Mouse (Mus musculus) heart, embryonic 13.5 days (tissue): ENCODE measurements around the gene Zfp105. TPM values are rescaled to one million over a fixed set of nuclear protein-coding genes. Genes with fewer than 3 reads are reported as not detected.

Experiments used
- ATAC-seq: fragments of 200-750 bp; cut with Nextera tagmentation; 2 replicates; pipeline ENCODE4 v1.8.0; 2017; ENCODE audit warnings: moderate TSS enrichment; ENCODE audit not compliant: insufficient number of reproducible peaks, low FRiP score, low TSS enrichment; ENCODE audit errors: extremely low read depth
- H3K27ac ChIP-seq: fragments of 300-500 bp; sonication (generic); replicated peaks from 2 replicates; pipeline ENCODE4 v1.5.1; 2015; ENCODE audit warnings: moderate library complexity, mild to moderate bottlenecking, inconsistent platforms
- H3K27me3 ChIP-seq: fragments of 300-500 bp; sonication (generic); replicated peaks from 2 replicates; pipeline ENCODE4 v1.6.1; 2015; ENCODE audit warnings: mild to moderate bottlenecking, inconsistent platforms
- H3K36me3 ChIP-seq: fragments of 300-500 bp; sonication (generic); 2 replicates; pipeline ENCODE4 v1.6.1; 2015; ENCODE audit warnings: mild to moderate bottlenecking, inconsistent platforms
- H3K4me1 ChIP-seq: fragments of 300-500 bp; sonication (generic); 2 replicates; pipeline ENCODE4 v1.6.1; 2015; ENCODE audit warnings: inconsistent platforms
- H3K4me2 ChIP-seq: fragments of 300-500 bp; sonication (generic); 2 replicates; pipeline ENCODE4 v1.6.1; 2015; ENCODE audit warnings: inconsistent platforms, mild to moderate bottlenecking, moderate library complexity
- H3K4me3 ChIP-seq: fragments of 300-500 bp; sonication (generic); 2 replicates; pipeline ENCODE4 v1.5.1; 2015; ENCODE audit warnings: moderate library complexity, mild to moderate bottlenecking, inconsistent platforms
- H3K9ac ChIP-seq: fragments of 300-500 bp; sonication (generic); 2 replicates; pipeline ENCODE4 v1.6.1; 2015; ENCODE audit warnings: inconsistent platforms, mild to moderate bottlenecking, moderate library complexity
- H3K9me3 ChIP-seq: fragments of 300-500 bp; sonication (generic); 2 replicates; pipeline ENCODE4 v1.6.1; 2016; ENCODE audit warnings: inconsistent platforms
- WGBS: fragments of 180-500 bp; shearing (Covaris S2); methylation state at CpG from one replicate; pipeline ENCODE4 v1.1.7; 2015; ENCODE audit warnings: mixed read lengths; 5-methylcytosine and 5-hydroxymethylcytosine counted together
- polyA plus RNA-seq: library from polyadenylated mRNA; unstranded; fragments of >200 nt; fragmentation: Nextera tagmentation; extraction: Ambion mirVana; gene quantifications from 2 replicates; pipeline ENCODE4 v1.2.1, GENCODE M21; 2015

Gene Zfp105
- polyA plus RNA-seq, result 11.0 and 12.0 TPM in 2 replicates

DNA sequence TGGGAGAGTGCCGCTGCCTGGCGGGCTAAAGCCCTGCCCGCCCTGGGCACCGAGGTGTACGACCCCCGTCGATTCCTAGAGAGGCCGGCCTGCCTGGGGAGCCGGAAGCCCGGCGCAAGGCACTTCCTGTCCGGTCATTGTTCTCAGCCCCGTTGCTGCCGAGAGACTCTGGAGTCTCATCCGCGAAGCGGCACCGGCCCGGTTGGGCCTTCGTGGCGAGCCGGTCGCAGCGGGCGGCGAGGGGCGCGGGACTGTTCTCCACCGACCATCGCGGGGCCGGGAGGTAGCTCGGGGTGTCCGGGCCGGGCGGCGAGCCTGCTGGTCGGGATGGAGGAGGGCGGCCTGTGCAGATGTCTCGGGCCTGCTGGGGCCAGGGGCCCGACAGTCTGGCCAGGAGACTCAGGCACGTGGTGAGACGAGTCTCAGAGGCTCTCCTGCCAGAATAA is at the start of gene Zfp105:
TSS of gene Zfp105 (plus strand) at position 137 of the 446 bp plus-strand sequence.
- under 1% methylated on average over 43 of the region's 43 CpGs for WGBS
- Histone ChIP-seq H3K4me2 (peak within 1 kb of the TSS; percentile 71), H3K9ac (peak within 1 kb of the TSS; percentile 84), H3K4me3 (peak within 1 kb of the TSS; percentile 62), H3K9me3 (no peaks in the 10 kb centered on the region), H3K27me3 (peaks cover 27% of the 10 kb centered on the region), H3K36me3 (peaks cover 34% of the 10 kb centered on the region), H3K27ac (peak within 1 kb of the TSS; percentile 43), H3K4me1 (peaks cover 6% of the 10 kb centered on the region)
- peak; percentile 85 for ATAC-seq

DNA sequence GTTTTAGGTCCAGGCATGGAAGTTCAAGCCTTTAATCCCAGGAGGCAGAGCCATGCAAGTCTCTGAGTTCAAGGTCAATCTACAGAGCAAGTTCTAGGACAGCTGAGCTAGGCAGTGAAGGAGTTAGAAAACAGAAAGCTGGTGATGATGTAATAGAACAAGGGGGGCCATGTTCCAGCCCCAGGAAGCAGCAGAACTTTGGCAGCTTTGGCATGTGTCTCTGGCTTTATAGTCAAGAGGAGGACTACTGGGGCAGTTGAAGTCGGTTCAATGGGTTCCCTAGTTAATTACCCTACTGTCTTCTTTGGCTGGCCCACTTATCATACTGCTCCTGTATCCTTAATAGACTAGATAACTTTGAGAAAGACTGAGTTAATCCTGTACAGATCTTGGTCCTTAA is 48.2 kb upstream of the Zfp105 start:
- H3K4me2 ChIP-seq, result no peak overlapping the region
- no peaks in the 10 kb centered on the region for H3K36me3 ChIP-seq
- H3K27ac ChIP-seq, result no peak overlapping the region
- H3K4me1 ChIP-seq, result no peaks in the 10 kb centered on the region
- WGBS, result 52% methylated on average over 1 of the region's 1 CpGs
- H3K9me3 ChIP-seq, result 0 out of 2 replicates have a peak, but pooled peaks cover 9% of the 10 kb centered on the region
- ATAC-seq, result no peak
- no peak overlapping the region for H3K4me3 ChIP-seq
- H3K9ac ChIP-seq, result no peak overlapping the region
- no peaks in the 10 kb centered on the region; the same call in 1 of the 2 replicates for H3K27me3 ChIP-seq

DNA sequence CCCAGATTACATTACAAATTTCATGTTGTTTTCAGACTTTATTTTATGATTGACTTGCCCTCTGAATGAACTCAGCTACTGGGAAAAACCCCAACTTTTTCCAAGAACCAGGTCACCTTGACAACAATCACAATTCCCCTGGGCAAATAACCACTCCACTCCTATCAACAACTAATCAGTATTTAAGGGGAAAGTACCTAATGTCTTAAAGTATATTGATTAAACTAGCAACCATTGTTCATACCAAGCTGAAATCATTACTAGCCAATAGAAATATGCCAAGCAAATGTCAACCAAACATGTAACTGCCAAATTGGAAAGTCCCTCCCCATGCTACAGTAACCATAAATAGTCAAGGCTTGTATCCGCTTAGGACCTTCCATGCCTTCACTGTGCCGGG is 47.7 kb upstream of the Zfp105 start:
- no peaks in the 10 kb centered on the region for H3K27me3 ChIP-seq
- ATAC-seq, result no peak
- 0 out of 2 replicates have a peak, but pooled peaks cover 9% of the 10 kb centered on the region for H3K9me3 ChIP-seq
- H3K36me3 ChIP-seq, result no peaks in the 10 kb centered on the region
- no peaks in the 10 kb centered on the region for H3K4me1 ChIP-seq
- no peak overlapping the region for H3K4me3 ChIP-seq
- H3K27ac ChIP-seq, result no peak overlapping the region
- WGBS, result 74% methylated on average over 2 of the region's 2 CpGs
- no peak overlapping the region for H3K9ac ChIP-seq
- no peak overlapping the region for H3K4me2 ChIP-seq

DNA sequence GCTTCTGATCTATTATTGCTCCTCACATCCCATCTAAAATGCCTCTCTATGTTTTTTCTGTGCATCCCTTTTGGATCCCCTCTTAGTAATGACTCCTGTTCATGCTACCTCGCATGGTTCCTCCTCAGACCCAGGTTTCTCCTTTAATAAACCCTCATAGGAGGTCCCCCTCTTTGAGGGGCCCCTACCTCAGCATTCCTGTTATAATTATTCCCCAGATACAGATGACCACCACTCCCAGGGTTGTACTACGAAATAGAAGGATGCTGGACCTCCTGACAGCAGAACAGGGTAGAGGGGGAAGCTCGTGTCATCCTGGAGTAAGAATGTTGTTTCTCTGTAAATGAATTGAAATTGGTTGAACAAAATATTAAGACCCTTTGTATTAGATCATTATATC is 37.5 kb upstream of the Zfp105 start, which contains the start of gene Zkscan7:
TSS of gene Zkscan7 (plus strand) at position 301 of the 400 bp plus-strand sequence.
- Histone ChIP-seq H3K4me1 (peaks cover 5% of the 10 kb centered on the region), H3K36me3 (peaks cover 7% of the 10 kb centered on the region; the same call in 1 of the 2 replicates), H3K27me3 (peaks cover 18% of the 10 kb centered on the region; the same call in 1 of the 2 replicates), H3K27ac (no peak within 1 kb of the TSS), H3K9me3 (peaks cover 9% of the 10 kb centered on the region; the same call in 1 of the 2 replicates), H3K9ac (no peak within 1 kb of the TSS), H3K4me3 (peak within 1 kb of the TSS; percentile 83), H3K4me2 (peak within 1 kb of the TSS; percentile 88)
- ATAC-seq, result no peak
- 77% methylated on average over 3 of the region's 3 CpGs for WGBS

DNA sequence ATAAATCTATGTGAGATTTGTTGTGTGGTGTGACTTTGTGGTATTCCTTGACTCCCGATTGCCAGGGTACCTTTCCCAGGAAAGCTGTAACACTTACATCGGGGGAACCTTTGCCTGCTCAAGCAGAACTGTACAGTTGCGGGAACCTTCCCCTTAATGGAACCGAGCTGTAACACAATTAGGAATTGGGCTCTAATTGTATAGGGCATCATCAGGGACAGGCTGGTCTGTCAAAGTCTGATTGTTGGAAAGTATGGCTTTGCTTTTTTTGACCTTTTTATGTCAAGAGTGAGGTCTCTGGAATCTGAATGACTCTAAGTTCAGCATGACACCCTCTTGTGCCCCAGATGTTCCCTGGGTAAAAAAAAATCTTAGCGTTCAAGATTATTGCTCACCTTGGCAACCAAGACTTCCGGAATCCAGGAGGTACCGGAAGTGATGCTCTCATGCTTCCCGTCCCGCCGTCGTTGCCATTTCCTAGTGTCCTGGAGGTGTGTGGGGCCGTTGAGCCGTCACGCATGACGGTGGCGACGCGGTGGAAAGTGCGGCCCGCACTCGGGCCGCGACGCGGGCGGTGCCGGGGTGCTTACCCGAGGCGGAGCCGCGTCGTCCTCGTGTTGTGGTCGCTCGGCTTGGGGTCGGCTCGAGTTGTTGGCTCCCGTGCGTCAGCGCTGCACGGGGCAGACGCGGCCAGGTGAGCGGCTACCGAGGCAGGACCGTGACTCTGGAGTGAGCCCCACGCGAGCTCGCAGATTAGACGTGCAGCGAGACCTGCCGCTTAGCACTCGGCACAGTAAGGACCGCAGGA is 36.3 kb upstream of the Zfp105 start:
- no peak overlapping the region for H3K27ac ChIP-seq
- 6% methylated on average over 54 of the region's 54 CpGs for WGBS

DNA sequence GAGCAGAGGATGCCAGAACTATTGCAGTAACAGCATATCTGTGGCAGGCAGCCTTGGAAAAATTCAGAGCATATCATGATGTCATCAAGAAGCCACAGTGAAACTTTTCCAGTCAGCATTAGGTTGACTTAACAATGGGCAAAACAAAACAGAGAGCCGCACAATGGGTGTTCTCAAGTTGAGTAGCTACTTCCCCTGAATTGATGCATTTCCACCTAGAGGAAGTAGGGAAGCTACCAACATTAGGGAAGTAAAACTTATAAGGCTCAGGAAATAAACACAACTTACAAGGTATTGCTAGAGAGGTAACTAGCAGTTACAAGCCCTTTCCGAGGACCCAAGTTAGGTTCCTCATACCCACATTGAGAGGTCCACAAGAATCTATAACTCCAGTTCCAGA is 21.8 kb upstream of the Zfp105 start:
- Histone ChIP-seq H3K27me3 (no peaks in the 10 kb centered on the region), H3K4me1 (peaks cover 3% of the 10 kb centered on the region; the same call in 1 of the 2 replicates), H3K27ac (no peak overlapping the region), H3K9me3 (peaks cover under 1% of the 10 kb centered on the region; the same call in 1 of the 2 replicates), H3K36me3 (peaks cover 4% of the 10 kb centered on the region), H3K4me2 (no peak overlapping the region), H3K4me3 (no peak overlapping the region), H3K9ac (no peak overlapping the region)
- no peak for ATAC-seq
- WGBS, result 81% methylated on average over 2 of the region's 2 CpGs

More for the DNA sequence above, 36.3 kb upstream of the Zfp105 start:
- H3K4me3 ChIP-seq, result peak overlapping the region; percentile 83
- H3K27me3 ChIP-seq, result peaks cover 7% of the 10 kb centered on the region; the same call in 1 of the 2 replicates
- peaks cover 9% of the 10 kb centered on the region; the same call in 1 of the 2 replicates for H3K9me3 ChIP-seq
- peaks cover 17% of the 10 kb centered on the region for H3K36me3 ChIP-seq
- peaks cover 5% of the 10 kb centered on the region for H3K4me1 ChIP-seq
- peak; percentile 42; the same call in 1 of the 2 replicates for ATAC-seq
- H3K9ac ChIP-seq, result peak overlapping the region; percentile 90
- H3K4me2 ChIP-seq, result peak overlapping the region; percentile 88

DNA sequence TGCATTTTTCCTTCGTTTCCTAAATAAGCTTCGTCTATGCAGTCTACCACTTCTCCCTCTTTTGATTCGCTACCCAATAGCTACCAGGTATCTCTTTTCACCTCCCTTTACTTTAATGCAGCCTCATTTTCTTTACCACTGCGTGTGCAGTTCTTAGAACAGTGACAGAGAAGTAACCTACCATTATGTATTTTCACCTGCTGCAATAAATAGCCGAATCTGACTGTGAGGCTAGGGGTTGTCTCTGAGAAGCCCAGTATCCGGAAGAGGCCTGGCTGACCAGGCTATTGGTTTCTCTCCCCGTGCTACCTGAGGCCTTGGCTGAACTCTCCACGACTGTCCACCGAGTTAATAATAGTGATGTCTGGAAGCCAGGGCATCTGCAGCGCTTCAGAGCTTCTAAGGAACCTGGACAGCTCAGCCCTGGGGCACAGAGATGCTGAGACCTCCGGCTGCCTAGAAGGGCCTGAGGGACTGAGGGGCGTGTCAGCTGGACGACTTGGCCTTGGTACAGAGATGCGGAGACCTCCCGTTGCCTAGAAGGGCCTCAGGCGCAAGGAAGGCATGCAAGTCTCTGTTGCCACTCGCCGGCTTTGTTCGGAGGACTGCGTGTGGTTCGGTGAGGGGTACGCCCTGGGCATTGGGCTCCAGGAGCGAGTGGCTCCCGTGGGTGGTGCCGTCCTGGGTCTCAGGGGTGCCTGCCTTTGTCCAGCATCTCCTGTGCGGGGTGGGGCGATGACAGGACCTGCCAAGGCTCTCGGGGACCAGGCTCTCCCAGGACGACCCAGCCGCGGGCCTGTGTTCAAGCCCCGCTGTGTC is 19.9 kb upstream of the Zfp105 start:
- peaks cover 3% of the 10 kb centered on the region; the same call in 1 of the 2 replicates for H3K4me1 ChIP-seq
- H3K4me3 ChIP-seq, result peak overlapping the region; percentile 60
- ATAC-seq, result peak; percentile 68
- H3K9ac ChIP-seq, result peak overlapping the region; percentile 78
- H3K9me3 ChIP-seq, result no peaks in the 10 kb centered on the region
- peak overlapping the region; percentile 76 for H3K4me2 ChIP-seq
- H3K36me3 ChIP-seq, result peaks cover 14% of the 10 kb centered on the region
- H3K27me3 ChIP-seq, result no peaks in the 10 kb centered on the region
- 13% methylated on average over 32 of the region's 32 CpGs for WGBS
- no peak overlapping the region for H3K27ac ChIP-seq

DNA sequence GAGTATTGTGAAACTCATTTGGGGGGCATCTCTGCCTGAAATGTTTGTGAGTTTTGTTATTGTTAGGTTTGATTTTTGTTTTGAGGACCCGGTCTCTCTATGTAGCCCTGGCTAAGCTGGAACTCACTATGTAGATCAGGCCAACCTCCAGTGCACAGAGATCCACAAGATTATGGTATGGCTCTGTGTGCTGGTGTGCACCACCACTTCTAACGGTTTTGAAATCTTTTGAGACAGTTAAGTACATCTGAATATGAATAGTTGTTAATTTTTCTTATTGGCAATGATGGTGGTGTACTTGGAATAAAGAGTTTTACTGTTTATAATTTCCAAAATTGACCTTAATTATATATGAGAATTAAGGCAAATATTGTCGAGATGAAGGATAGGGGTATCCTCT is 436 bp upstream of the Zfp105 start:
- Histone ChIP-seq H3K9me3 (no peaks in the 10 kb centered on the region), H3K4me1 (peaks cover 6% of the 10 kb centered on the region), H3K9ac (peak overlapping the region; percentile 84), H3K4me3 (peak overlapping the region; percentile 62), H3K27me3 (peaks cover 33% of the 10 kb centered on the region), H3K4me2 (peak overlapping the region; percentile 71), H3K36me3 (peaks cover 29% of the 10 kb centered on the region), H3K27ac (no peak overlapping the region)
- no peak for ATAC-seq
- 26% methylated on average over 3 of the region's 3 CpGs for WGBS

DNA sequence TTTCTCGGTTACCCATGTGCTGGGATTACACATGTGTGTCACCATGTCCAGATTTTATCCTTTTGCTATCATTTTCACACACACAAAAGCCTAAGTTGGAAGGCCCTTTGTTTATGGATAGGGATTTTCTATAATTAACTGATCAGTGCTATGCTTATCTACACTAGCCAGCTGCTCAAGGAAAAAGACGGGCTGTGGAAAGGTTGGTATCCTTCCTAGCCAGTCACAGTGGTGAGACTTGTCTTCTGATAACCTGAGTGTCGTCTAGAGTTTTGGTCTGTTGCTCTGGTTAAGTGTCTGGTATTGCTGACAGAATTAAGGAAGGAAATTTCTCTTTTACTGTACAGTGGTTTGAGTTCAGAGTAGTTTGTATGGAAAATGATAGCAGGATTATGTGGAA is 6.0 kb downstream of the Zfp105 start:
- no peak for ATAC-seq
- 71% methylated on average over 3 of the region's 3 CpGs for WGBS
- no peaks in the 10 kb centered on the region for H3K27me3 ChIP-seq
- H3K9me3 ChIP-seq, result peaks cover 17% of the 10 kb centered on the region
- H3K4me3 ChIP-seq, result no peak overlapping the region
- H3K4me2 ChIP-seq, result no peak overlapping the region
- peaks cover 79% of the 10 kb centered on the region for H3K36me3 ChIP-seq
- H3K9ac ChIP-seq, result no peak overlapping the region
- H3K27ac ChIP-seq, result no peak overlapping the region
- H3K4me1 ChIP-seq, result peaks cover under 1% of the 10 kb centered on the region

DNA sequence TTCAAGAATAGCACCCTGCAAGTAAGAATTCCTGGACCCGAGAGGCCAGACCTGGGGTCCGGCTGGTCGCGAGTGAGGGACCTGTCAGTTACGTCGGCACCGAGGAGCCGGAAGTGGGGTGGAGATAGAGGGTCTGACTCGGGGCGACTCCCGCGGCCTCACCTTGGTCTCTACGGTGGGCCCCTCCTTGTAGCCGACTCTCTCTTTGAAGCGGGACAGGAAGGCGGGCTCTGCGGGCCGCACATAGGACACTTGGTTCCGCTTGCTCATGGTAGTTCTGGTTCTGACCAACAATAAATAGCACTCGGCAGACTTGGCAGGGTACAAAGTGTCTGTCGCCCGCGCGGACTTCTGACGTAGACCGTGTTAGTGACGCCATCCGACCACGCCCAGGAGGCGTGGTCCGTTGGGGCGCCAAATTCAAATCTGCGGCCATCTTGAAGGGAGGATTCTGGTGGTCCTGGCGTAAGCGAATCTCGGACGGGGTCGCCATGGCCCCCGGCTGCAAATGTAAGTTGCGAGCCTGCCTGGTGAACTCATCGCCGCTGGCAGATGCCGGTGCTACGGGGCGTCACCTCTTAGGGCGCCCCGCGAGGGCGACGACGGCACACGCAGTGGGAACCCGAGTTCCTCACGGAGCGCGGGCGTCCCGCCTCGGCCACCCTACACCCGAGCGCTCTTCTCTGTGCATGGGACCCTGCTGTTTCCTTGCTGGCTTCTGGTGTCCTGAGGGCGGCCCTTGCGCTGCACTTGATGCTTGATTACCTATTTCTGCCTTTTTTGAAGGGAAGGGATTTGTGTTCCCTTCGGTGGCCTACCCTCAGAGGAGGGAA is 28.0 kb downstream of the Zfp105 start, which contains the start of the genes 1110059G10Rik and Kif15:
TSS of gene 1110059G10Rik (minus strand) at position 358 of the 833 bp plus-strand sequence.
TSS of gene Kif15 (plus strand) at position 404 of the 833 bp plus-strand sequence.
- Histone ChIP-seq H3K9me3 (no peaks in the 10 kb centered on the region), H3K4me1 (peaks cover 23% of the 10 kb centered on the region), H3K27me3 (no peaks in the 10 kb centered on the region), H3K9ac (peak within 1 kb of the TSS; percentile 92), H3K27ac (peak within 1 kb of the TSS; percentile 87), H3K4me2 (peak within 1 kb of the TSS; percentile 91), H3K36me3 (peaks cover 24% of the 10 kb centered on the region), H3K4me3 (peak within 1 kb of the TSS; percentile 93)
- under 1% methylated on average over 64 of the region's 64 CpGs for WGBS
- ATAC-seq, result peak; percentile 96
